Mouse (Mus musculus) fibroblast of lung, adult 2 months (primary cell): ENCODE measurements around the gene Nuak2.

ENCODE experiments used
- DNase-seq: peaks from one replicate; pipeline ENCODE4 v3.0.0-alpha.2; 2011; ENCODE audit warnings: low read depth

The Nuak2 gene

DNA sequence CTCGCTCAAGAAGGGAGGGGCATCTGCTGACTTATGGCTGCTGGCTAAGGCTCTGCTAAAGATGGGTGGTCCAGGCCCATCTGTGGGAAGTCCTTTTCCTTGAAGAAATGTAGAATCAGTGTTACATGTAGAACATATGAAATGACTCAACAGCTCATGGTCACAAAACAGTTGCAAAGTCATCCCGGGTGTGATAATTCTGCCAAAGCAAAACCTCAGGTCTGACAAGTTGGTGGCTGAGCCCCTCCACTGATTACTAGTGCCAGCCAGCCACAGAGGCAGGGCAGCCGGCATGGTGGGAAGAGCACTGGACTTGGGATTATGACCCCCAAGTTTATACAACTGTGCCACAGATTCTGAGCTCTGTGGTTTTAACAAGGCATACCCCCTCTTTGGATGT is 61.9 kb downstream of the Nuak2 start:
- DNase-seq, result no peak

- no peak for DNase-seq
Measured at GRCm38 (mm10) chr1:132380550-132381100, 64.7 kb downstream of the Nuak2 start.

DNA sequence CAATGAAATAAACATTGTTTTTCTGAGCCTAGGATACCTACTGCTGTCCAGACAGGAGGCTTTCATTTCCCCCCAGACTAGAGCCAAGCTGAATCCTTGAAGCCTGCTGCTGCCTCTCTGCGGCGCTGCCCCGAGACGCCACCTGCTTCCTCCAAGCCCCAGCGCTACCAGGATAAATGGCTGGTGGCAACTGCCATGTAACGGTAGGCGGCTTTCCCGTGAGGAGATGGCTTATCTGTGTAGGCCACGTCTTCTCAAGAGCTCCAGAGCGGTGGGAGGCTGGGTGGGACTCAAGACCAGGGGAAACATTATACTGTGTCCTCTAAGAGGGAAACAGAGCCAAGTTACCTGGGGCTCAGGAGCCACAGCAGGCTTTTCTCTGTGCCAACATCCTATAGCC is 66.0 kb downstream of the Nuak2 start:
- DNase-seq, result no peak
